Mouse (Mus musculus): ENCODE measurements around the gene Hes7.

The Hes7 gene

DNA sequence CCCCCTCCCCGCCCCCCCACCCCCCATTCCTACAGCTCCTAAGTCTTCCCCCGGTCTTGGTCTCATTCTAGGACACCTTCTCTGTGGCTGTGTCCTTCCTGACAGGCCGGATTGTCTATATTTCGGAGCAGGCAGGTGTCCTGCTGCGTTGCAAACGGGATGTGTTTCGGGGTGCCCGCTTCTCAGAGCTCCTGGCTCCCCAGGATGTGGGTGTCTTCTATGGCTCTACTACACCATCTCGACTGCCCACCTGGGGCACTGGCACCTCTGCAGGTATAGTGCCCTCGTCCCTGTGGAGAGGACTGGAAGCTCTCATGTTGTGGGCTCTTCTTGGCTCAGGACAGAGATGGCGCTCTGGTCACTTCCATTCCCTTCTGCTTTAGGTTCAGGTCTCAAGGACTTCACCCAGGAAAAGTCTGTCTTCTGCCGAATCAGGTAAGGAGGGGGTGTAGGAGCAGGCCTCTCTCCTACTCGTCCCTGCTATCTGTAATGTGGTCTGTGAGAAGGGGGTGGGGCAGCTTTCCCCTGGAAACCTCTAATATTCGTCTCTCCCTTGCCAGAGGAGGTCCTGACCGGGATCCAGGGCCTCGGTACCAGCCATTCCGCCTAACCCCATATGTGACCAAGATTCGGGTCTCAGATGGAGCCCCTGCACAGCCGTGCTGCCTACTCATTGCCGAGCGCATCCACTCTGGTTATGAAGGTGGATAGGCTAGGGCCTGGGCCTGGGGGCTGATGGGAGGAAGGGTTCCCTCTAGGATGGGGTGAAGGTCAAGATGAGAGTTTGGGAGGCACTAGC, 18.4 kb upstream of the Hes7 start:
- in situ Hi-C loops (cut with MseI, MboI) = no loop called here

DNA sequence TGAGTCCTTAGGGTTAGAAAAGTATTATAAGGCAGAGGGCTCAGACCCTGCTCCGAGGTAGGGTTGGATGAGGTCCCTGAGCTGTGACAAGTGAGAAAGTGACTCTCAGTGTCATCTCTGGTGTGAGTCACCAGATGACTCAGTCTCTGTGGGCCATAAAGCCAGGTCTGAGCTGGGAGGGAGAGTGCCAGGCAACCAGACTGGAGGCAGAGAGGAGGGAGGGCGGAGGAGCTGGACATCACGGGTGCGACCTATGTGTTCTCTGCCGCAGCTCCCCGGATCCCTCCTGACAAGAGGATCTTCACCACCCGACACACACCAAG, 17.8 kb upstream of the Hes7 start:
- in situ Hi-C loops (cut with MseI, MboI) = no loop called here

DNA sequence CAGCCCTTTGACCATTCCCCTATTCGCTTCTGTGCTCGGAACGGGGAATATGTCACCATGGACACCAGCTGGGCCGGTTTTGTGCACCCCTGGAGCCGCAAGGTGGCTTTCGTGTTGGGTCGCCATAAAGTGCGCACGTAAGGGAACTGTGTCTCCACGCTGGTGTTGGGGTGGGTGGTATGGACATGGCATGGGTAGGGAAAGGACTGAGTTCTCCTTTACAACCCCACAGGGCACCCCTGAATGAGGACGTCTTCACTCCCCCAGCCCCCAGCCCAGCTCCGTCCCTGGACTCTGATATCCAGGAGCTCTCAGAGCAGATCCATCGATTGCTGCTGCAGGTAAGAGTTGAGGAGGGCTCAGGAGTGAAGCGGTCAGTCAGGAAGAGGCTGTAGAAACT, 17.1 kb upstream of the Hes7 start:
- in situ Hi-C loops (cut with MseI, MboI) = no loop called here

DNA sequence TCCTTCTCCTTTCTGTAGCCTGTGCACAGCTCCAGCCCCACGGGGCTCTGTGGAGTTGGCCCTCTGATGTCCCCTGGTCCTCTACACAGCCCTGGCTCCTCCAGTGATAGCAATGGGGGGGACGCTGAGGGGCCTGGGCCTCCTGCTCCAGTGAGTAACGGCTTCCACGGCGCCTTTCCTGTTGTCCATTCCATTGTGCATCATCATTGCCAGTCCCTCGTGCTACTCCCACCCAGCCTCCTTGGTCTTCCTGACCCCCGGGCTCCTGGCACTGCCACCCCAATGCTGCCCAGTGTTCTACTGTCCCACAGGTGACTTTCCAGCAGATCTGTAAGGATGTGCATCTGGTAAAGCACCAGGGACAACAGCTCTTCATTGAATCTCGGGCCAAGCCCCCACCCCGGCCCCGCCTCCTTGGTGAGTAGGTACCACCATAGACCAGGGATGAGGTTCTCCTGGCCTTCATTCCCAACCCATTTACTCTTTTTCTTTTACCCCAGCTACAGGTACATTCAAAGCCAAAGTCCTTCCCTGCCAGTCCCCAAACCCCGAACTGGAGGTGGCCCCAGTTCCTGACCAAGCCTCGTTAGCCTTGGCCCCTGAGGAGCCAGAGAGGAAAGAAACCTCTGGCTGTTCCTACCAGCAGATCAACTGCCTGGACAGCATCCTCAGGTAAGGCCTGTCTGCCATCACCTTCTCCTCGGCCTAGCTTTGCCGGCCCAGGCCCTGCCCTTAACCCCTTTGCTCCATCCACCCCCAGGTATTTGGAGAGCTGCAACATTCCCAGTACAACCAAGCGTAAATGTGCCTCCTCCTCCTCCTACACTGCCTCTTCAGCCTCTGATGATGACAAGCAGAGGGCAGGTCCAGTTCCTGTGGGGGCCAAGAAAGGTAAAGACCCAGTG, 16.4 kb upstream of the Hes7 start:
- in situ Hi-C loops (cut with MseI, MboI) = no loop called here

DNA sequence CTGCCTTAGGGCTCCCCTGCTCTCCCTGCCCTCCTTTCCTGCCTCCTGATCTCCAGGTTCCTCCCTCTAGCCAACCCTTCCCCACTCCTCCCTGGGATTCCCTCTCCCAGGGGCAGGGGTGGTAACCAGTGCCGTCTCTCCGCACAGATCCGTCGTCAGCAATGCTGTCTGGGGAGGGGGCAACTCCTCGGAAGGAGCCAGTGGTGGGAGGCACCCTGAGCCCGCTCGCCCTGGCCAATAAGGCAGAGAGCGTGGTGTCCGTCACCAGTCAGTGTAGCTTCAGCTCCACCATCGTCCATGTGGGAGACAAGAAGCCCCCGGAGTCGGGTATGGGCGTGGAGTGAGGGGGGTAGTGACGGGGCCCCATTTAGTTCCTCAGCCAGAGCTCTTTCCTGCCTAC, 15.7 kb upstream of the Hes7 start:
- in situ Hi-C loops (cut with MseI, MboI) = no loop called here

DNA sequence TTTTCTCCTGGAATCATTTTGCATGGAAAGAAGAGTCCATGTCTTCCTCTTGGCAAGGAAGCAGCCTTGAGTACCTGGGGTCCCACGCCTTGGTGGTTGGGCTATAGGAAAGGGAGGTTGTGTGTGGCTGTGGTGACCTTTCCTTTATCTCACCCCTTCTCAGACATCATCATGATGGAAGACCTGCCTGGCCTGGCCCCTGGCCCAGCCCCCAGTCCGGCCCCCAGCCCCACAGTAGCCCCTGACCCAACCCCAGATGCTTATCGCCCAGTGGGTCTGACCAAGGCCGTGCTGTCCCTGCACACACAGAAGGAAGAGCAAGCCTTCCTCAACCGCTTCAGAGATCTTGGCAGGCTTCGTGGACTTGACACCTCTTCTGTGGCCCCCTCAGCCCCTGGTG, 15.0 kb upstream of the Hes7 start:
- in situ Hi-C loops (cut with MseI, MboI) = no loop called here

DNA sequence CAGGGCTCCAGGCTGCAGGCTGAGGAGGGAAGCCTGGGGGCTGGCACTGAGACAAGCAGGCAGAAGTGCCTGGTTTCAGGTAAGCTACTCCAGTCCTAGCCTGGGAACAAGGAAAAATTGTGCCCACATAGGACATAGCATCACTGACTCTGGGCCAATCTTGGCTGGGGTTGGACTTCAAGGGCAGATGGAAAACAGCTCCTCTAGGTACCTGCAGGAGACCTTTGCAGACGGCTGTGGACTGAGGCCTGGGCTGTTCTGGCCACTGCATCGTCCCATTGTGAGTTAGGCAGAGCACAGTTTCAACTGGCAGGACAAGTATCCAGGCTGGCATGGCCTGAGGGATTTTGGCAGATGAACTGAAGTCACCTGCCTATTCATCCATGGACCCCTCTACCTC, 14.4 kb upstream of the Hes7 start:
- in situ Hi-C loops (cut with MseI, MboI) = no loop called here

DNA sequence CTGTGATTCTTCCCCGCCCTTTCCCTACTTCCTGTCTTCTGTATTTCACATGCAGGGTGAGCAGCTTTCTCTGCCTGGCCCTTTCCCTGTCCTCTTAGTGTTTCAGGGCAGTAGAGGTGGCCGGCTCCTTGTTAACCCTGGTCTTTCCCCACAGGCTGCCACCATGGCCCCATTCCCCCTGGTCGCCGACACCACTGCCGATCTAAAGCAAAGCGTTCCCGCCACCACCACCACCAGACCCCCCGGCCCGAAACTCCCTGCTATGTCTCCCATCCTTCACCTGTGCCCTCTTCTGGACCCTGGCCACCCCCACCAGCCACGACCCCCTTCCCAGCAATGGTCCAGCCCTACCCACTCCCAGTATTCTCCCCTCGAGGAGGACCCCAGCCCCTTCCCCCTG, 13.9 kb upstream of the Hes7 start:
- in situ Hi-C loops (cut with MseI, MboI) = no loop called here

DNA sequence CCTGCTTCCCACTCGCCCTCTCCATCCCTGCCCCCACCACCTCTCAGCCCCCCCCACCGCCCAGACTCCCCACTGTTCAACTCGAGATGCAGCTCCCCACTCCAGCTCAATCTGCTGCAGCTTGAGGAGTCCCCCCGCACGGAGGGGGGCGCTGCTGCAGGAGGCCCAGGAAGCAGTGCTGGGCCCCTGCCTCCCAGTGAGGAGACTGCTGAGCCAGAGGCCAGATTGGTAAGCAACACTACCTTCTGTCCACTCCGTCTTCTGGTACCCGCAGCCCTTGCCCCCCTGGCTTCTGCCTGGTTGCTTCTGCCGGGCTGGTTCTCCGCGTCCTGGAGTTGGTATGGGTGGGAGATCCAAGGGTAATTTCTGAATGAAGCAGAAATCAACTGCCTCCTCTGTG, 13.4 kb upstream of the Hes7 start:
- in situ Hi-C loops (cut with MseI, MboI) = no loop called here

DNA sequence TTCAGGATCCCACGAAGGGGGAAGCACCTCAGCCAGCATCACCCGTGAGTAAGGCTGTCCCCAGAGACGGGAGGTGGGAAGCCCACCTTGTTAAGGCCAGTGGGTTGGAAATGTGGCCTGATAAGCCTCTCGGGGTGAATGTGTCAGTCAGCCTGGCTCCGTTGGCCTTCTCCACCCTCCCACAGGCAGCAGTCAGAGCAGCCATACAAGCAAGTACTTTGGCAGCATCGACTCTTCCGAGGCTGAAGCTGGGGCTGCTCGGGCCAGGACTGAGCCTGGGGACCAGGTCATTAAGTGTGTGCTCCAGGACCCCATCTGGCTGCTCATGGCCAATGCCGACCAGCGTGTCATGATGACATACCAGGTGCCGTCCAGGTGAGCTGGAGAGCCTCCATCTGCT, 12.5 kb upstream of the Hes7 start:
- in situ Hi-C loops (cut with MseI, MboI) = no loop called here

DNA sequence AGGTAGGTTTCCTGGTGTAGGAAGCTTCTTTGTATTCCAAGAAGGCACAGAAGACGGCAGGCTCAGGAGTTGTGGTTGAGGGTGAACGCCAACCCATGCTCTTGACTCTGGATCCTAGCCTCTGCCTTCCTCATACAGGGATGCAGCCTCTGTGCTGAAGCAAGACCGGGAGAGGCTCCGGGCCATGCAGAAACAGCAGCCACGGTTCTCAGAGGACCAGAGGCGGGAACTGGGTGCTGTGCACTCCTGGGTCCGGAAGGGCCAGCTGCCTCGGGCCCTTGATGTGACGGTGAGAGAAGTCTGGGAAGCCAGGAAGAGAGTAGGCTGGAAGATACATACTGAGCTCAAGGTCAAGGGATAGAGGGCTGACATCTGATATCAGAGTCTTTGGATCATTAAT, 12.0 kb upstream of the Hes7 start:
- in situ Hi-C loops (cut with MseI, MboI) = no loop called here

DNA sequence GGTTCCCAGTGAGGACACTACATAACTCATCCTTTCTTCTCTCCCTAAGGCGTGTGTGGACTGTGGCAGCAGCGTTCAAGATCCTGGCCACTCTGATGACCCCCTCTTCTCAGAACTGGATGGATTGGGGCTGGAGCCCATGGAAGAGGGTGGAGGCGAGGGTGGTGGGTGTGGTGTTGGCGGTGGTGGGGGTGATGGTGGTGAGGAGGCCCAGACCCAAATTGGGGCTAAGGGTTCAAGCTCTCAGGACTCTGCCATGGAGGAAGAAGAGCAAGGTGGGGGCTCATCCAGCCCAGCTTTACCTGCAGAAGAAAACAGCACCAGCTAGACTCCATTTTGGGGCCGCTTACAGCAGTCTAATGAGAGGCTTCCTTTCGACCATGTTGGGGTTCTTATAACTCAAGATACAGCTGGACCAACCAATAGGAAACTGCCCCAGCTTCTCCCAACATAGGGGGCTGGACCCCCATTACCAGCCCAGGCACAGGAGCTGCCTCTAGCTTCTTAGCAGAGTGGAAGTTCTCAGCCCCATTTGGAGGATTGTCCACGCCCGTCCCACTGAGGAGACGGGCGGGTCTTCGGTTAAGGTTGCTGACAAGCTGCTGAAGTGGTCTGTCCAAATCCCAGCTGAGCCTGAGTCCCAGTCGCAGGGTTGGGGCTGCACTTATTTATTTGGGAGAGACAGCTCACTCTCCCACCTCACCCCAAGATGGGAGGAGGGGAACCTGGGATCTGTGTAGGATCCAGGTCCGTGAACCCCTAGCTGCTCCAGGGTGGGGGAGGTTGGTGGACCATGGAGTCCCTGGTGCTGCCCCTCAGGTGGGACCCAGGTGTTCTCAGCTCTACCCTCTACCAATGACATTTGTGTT, 10.9 kb upstream of the Hes7 start:
- in situ Hi-C loops (cut with MseI, MboI) = no loop called here

DNA sequence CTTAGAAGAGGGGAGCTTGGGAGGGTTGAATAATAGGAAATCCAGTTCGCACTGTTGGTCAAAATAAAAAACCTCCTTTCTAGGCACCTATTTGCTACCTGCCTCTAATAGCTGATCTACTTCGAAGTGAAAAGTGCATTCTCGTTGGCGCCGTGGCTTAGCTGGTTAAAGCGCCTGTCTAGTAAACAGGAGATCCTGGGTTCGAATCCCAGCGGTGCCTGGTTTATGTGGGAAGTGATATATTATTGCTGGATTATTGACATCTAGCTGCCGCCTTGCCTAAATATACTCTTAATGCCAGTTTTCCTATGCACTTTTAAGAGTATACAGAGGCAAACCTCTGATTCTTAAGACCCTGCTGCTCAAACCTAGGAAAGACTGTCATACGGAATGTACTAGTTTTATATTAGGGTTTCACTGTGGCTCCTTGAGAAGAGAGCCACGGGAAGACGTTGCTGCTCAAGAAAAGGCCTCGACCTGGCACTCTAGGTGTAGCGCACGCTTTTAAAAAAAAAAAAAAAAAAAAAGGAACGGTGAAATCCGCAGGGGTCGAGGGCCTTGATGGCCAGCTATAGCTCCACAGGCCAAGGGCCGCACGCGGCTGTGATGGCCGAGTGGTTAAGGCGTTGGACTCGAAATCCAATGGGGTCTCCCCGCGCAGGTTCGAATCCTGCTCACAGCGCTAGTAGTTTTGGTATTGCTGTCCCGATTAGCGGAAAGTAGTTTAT, 9.7 kb upstream of the Hes7 start:
- in situ Hi-C loops (cut with MseI, MboI) = no loop called here

DNA sequence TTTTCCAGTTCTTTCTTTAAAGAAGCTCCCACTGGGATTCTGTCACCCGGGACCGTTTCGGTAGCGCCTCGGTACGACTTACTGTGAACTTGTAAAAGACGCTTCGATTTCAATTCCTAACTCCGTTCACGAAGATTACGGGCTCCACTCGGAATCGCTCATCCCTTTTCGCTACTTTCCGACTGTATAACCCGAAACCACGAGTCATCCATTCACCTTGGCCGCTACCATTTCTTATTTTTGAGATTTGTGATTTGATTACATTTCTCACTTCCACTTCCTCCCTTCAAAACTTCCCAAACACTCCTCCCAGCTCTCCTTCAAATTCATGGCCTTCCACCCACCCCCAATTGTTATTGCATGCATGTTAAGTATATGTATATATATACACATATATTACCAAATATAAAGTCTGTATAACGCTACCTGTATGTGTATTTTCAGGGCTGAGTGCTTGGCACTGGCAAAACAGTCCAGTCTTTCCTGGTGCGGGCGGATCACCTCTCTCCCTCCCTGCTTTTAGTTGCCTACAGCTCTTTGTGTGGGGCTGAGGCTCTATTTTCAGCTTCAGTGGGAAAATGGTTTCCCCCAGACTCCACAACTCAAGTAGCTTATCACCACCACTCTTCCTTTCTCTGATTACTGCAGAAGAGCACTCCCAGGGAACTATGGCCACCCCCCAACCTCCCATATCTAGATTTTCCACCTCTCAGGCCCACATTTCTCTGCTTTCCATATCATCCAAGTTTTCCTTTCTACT, 9.0 kb upstream of the Hes7 start:
- in situ Hi-C loops (cut with MseI, MboI) = no loop called here

DNA sequence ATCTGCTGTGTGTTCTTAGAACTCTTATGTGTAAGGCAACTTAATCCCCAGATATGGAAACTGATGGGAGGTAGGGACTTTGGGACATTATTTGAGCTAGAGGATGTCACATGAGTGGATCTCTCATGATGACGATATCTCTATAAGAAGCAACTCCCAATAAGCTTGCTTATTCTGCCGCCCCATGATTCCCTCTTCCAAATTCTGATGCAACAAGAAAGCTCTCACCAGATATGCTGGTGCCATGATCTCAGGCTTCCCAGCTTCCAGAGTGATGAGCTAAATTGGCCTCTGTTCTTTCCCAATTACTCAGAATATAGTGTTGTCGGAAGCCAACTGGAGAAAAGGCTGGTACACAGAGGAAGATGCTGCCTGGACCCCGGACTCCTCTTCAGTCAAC, 8.3 kb upstream of the Hes7 start:
- in situ Hi-C loops (cut with MseI, MboI) = no loop called here

DNA sequence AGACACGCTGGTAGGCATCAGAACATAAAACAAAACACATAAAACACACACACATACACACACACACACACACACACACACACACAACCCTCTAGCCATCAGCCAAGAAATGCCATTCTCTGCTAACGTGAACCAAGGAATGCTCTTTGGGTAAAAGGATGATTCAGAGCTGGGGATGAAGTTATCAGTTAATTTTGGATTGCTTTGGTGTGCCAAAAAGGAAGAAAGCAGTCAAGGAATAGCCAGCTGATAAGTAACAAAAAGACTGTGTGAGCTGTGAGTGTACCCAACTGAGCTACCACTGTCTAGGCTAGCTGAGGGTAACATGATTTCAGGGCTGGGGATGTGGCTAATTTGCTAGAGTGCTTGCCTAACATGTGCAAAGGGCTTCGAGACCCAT, 6.2 kb upstream of the Hes7 start:
- in situ Hi-C loops (cut with MseI, MboI) = no loop called here

DNA sequence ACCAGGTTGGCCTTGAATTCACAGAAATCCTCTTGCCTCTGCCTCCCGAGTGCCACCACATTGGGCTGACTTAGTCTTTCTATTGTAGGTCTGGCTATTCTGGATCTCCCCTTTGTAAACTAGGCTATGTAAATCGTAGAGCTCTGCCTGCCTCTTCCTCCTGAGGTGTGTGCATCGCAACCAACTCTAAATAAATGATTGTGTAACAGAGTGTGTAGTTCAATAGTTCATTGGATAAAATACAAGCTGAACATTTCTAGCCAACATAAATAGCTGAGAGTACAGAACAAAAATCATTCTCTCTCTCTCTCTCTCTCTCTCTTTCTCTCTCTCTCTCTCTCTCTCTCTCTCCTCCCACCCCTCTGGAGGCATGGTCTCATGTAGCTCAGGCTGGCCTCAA, 5.6 kb upstream of the Hes7 start:
- in situ Hi-C loops (cut with MseI, MboI) = no loop called here

DNA sequence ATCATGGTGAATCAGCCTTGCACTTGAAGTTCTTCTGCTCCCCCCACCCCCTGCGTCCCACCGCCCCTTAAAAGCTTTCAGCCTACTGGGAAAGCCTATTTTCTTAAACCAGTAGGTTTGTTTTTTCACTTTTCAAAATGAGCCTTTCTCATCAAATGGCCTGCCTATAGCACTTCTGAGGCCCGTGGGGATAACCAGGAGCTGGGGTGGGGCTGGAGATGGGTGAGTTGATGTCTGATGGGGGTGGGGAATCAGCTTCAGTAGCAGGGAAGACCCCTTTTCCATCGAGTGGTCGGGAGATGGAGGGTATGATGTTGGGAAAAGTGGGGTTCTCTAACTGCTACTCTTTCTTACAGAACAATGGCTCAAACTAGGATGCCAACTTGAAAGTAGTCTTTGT, 3.4 kb upstream of the Hes7 start:
- in situ Hi-C loops (cut with MseI, MboI) = no loop called here

DNA sequence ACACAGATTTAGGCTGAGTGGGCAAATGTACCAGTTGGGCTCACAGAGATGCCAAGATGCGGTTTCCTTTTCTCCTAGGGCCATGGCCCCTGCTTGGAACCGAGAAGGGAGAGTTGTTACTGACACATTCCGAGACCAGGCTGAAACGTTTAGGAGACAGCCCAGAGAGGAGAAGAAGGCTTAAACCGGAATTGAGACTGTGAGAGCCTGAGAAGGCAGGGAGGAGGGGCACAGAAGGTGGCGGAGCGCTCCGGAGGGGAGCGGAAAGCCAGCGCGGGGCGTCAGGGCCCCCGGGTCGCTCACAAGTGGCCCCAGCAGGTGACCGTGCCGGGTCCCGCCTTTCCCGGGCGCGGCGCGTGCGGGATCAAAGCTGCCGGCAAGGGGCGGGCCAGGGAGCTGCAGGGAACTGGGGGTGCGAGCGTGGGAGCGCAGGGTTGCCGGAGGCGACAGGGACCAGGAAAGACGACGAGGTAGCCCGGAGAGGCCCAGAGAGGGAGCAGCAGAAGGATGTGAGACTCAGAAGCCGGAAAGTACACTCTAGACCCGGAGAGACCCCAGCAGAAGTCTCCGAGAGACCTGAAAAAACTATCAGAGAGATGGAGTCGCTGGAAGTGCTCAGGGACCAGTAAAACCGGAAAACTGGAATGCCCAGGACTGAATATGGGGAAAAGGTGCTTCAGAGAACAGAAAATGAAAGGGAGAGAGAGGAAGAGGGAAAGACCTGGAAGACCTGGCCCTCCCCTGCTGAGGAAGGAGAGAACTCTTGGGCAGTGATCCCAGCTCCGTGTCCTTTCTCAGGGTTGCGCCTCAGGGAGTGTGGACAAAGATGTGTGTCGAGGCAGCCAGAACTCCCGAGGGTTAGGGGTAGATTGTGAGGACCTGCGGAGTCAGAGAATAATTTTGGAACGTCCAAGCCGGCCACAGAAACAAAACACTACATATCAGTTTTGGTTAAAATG, 2.2 kb upstream of the Hes7 start:
- in situ Hi-C loops (cut with MseI, MboI) = no loop called here

DNA sequence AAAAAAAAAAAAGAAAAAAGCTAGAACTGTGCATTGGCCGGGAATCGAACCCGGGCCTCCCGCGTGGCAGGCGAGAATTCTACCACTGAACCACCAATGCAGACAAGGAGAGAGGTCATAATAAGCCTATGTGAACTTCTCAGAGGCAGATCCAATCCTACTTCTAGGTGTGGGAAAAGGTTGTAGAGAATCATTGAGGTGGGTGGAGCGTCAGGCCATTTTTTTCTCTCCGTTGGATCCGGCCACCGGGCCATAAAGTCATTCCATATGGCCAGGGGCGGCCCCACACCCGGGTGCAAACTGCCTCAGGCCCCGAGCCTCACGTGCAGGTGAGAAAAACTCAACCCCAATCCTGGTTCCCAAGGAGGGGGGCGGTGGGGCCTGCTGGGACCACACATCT, 1.4 kb upstream of the Hes7 start:
- in situ Hi-C loops (cut with MseI, MboI) = no loop called here

Measured in mouse trophoblast stem cell (cell line).